Mouse (Mus musculus): ENCODE data around the gene Lmo3. TPM values are rescaled to one million over a fixed set of nuclear protein-coding genes. Genes with fewer than 3 reads are reported as not detected.

Lmo3 gene
- total RNA-seq, 1 experiment: not detected

DNA sequence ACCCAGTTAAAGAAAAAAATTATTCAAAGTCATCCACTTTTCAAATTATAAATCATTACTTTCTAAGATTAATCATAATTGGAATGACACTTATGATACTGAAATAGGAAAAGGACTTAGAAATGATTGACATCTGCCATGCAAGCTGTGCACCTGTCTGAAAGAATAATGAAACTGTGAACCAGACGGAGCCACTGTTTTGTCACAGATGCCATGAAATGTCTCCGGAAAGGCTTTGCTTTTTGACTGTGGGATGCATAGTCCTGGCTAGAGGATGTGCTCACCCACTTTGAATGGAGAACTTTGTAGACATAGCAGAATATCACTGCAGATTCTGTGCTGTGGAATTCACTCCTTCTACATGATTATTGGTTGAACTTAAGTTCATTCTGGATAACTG is 18.4 kb downstream of the Lmo3 start:
- TF ChIP-seq MAFK (IDR thresholded peaks at IDR 0.05; ENCODE audit: insufficient read depth, low read depth, low read length) (no peak), ZC3H11A (IDR thresholded peaks at IDR 0.05; ENCODE audit: borderline replicate concordance, low read depth, low read length) (no peak), ZNF384 (IDR thresholded peaks at IDR 0.05; ENCODE audit: low read depth, low read length) (no peak), CHD2 (IDR thresholded peaks at IDR 0.05; ENCODE audit: low read depth, low read length) (no peak), HCFC1 (IDR thresholded peaks at IDR 0.05; ENCODE audit: borderline replicate concordance, insufficient read depth, low read length) (no peak)
- DNase-seq (ENCODE audit: low read depth, low spot score): no peak
- H3K9ac ChIP-seq (ENCODE audit: insufficient read depth, low read depth, low read length, poor library complexity, severe bottlenecking): no peak overlapping the region
- in situ Hi-C loops (cut with MboI; ENCODE audit: low sequenced_read_pairs in 2 of 2, unreplicated experiment in 2 of 2): no loop called here
- no peaks in the 10 kb centered on the region for H3K9me3 ChIP-seq (ENCODE audit: control insufficient read depth, insufficient read depth, low read depth, low read length)
- H3K4me3 ChIP-seq (ENCODE audit: insufficient read depth in 1 of 2, low read depth in 1 of 2, low read length in 2 of 2, poor library complexity in 1 of 2, severe bottlenecking in 1 of 2): no peak overlapping the region
- no peaks in the 10 kb centered on the region for H3K4me1 ChIP-seq (ENCODE audit: control insufficient read depth in 2 of 2, insufficient read depth in 2 of 2, low read length in 2 of 2, poor library complexity in 1 of 2)
- H3K36me3 ChIP-seq (ENCODE audit: control insufficient read depth, insufficient read depth, low read length, poor library complexity, severe bottlenecking): no peaks in the 10 kb centered on the region
- no peak overlapping the region for H3K27ac ChIP-seq (ENCODE audit: insufficient read depth, low read depth, low read length, poor library complexity, severe bottlenecking)

GRCm38 (mm10) chr6:138552144-138552543 is 29.6 kb downstream of the Lmo3 start:
- Histone ChIP-seq H3K9me3 (ENCODE audit: control insufficient read depth, insufficient read depth, low read depth, low read length) (no peaks in the 10 kb centered on the region), H3K27ac (ENCODE audit: insufficient read depth, low read depth, low read length, poor library complexity, severe bottlenecking) (no peak overlapping the region), H3K4me3 (ENCODE audit: insufficient read depth in 1 of 2, low read depth in 1 of 2, low read length in 2 of 2, poor library complexity in 1 of 2, severe bottlenecking in 1 of 2) (no peak overlapping the region), H3K9ac (ENCODE audit: insufficient read depth, low read depth, low read length, poor library complexity, severe bottlenecking) (no peak overlapping the region), H3K36me3 (ENCODE audit: control insufficient read depth, insufficient read depth, low read length, poor library complexity, severe bottlenecking) (no peaks in the 10 kb centered on the region), H3K4me1 (ENCODE audit: control insufficient read depth in 2 of 2, insufficient read depth in 2 of 2, low read length in 2 of 2, poor library complexity in 1 of 2) (no peaks in the 10 kb centered on the region)
- no peak for DNase-seq (ENCODE audit: low read depth, low spot score)
- in situ Hi-C loops (cut with MboI; ENCODE audit: low sequenced_read_pairs in 2 of 2, unreplicated experiment in 2 of 2): no loop called here
- TF ChIP-seq CHD2 (IDR thresholded peaks at IDR 0.05; ENCODE audit: low read depth, low read length): no peak
- no peak for TF ChIP-seq ZC3H11A (IDR thresholded peaks at IDR 0.05; ENCODE audit: borderline replicate concordance, low read depth, low read length)
- no peak for TF ChIP-seq ZNF384 (IDR thresholded peaks at IDR 0.05; ENCODE audit: low read depth, low read length)
- no peak for TF ChIP-seq HCFC1 (IDR thresholded peaks at IDR 0.05; ENCODE audit: borderline replicate concordance, insufficient read depth, low read length)
- no peak for TF ChIP-seq MAFK (IDR thresholded peaks at IDR 0.05; ENCODE audit: insufficient read depth, low read depth, low read length)

GRCm38 (mm10) chr6:138534879-138535278 is 46.9 kb downstream of the Lmo3 start:
- H3K9me3 ChIP-seq (ENCODE audit: control insufficient read depth, insufficient read depth, low read depth, low read length): no peaks in the 10 kb centered on the region
- TF ChIP-seq ZC3H11A (IDR thresholded peaks at IDR 0.05; ENCODE audit: borderline replicate concordance, low read depth, low read length) (no peak), MAFK (IDR thresholded peaks at IDR 0.05; ENCODE audit: insufficient read depth, low read depth, low read length) (no peak), CHD2 (IDR thresholded peaks at IDR 0.05; ENCODE audit: low read depth, low read length) (no peak), HCFC1 (IDR thresholded peaks at IDR 0.05; ENCODE audit: borderline replicate concordance, insufficient read depth, low read length) (no peak), ZNF384 (IDR thresholded peaks at IDR 0.05; ENCODE audit: low read depth, low read length) (no peak)
- H3K4me1 ChIP-seq (ENCODE audit: control insufficient read depth in 2 of 2, insufficient read depth in 2 of 2, low read length in 2 of 2, poor library complexity in 1 of 2): no peaks in the 10 kb centered on the region
- H3K27ac ChIP-seq (ENCODE audit: insufficient read depth, low read depth, low read length, poor library complexity, severe bottlenecking): no peak overlapping the region
- in situ Hi-C loops (cut with MboI; ENCODE audit: low sequenced_read_pairs in 2 of 2, unreplicated experiment in 2 of 2): no loop called here
- no peaks in the 10 kb centered on the region for H3K36me3 ChIP-seq (ENCODE audit: control insufficient read depth, insufficient read depth, low read length, poor library complexity, severe bottlenecking)
- no peak overlapping the region for H3K4me3 ChIP-seq (ENCODE audit: insufficient read depth in 1 of 2, low read depth in 1 of 2, low read length in 2 of 2, poor library complexity in 1 of 2, severe bottlenecking in 1 of 2)
- no peak for DNase-seq (ENCODE audit: low read depth, low spot score)
- no peak overlapping the region for H3K9ac ChIP-seq (ENCODE audit: insufficient read depth, low read depth, low read length, poor library complexity, severe bottlenecking)

- in situ Hi-C loops (cut with MboI; ENCODE audit: low sequenced_read_pairs in 2 of 2, unreplicated experiment in 2 of 2): no loop called here
These were observed 75.1 kb downstream of the Lmo3 start for GRCm38 (mm10) chr6:138506642-138507041.

DNA sequence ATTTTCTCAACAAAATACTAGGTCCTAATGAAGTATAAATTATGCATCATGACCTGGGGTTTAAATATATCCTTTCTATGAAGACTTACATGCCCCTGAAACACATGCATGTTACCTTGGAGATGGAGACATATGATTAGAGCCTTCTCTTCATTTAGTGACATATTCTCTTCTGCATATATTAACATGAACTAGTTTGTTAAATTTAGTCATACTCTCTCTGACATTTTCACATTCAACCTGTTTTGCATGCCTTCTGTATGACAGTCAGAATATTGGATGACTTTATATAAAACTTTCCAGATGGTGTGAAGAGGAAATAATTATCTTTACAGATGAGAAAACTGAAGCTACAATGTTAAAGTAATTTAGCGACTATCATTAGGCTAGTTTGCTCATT is 77.8 kb downstream of the Lmo3 start:
- in situ Hi-C loops (cut with MboI; ENCODE audit: low sequenced_read_pairs in 2 of 2, unreplicated experiment in 2 of 2): no loop called here
- TF ChIP-seq CHD2 (IDR thresholded peaks at IDR 0.05; ENCODE audit: low read depth, low read length): no peak
- H3K9ac ChIP-seq (ENCODE audit: insufficient read depth, low read depth, low read length, poor library complexity, severe bottlenecking): no peak overlapping the region
- no peaks in the 10 kb centered on the region for H3K4me1 ChIP-seq (ENCODE audit: control insufficient read depth in 2 of 2, insufficient read depth in 2 of 2, low read length in 2 of 2, poor library complexity in 1 of 2)
- H3K4me3 ChIP-seq (ENCODE audit: insufficient read depth in 1 of 2, low read depth in 1 of 2, low read length in 2 of 2, poor library complexity in 1 of 2, severe bottlenecking in 1 of 2): no peak overlapping the region
- DNase-seq (ENCODE audit: low read depth, low spot score): no peak
- no peaks in the 10 kb centered on the region for H3K36me3 ChIP-seq (ENCODE audit: control insufficient read depth, insufficient read depth, low read length, poor library complexity, severe bottlenecking)
- no peaks in the 10 kb centered on the region for H3K9me3 ChIP-seq (ENCODE audit: control insufficient read depth, insufficient read depth, low read depth, low read length)
- H3K27ac ChIP-seq (ENCODE audit: insufficient read depth, low read depth, low read length, poor library complexity, severe bottlenecking): no peak overlapping the region

More at GRCm38 (mm10) chr6:138506642-138507041, 75.1 kb downstream of the Lmo3 start:
- TF ChIP-seq ZC3H11A (IDR thresholded peaks at IDR 0.05; ENCODE audit: borderline replicate concordance, low read depth, low read length): no peak
- TF ChIP-seq HCFC1 (IDR thresholded peaks at IDR 0.05; ENCODE audit: borderline replicate concordance, insufficient read depth, low read length): no peak
- no peak for TF ChIP-seq CHD2 (IDR thresholded peaks at IDR 0.05; ENCODE audit: low read depth, low read length)
- TF ChIP-seq ZNF384 (IDR thresholded peaks at IDR 0.05; ENCODE audit: low read depth, low read length): no peak
- H3K9me3 ChIP-seq (ENCODE audit: control insufficient read depth, insufficient read depth, low read depth, low read length): no peaks in the 10 kb centered on the region
- H3K27ac ChIP-seq (ENCODE audit: insufficient read depth, low read depth, low read length, poor library complexity, severe bottlenecking): no peak overlapping the region
- H3K4me3 ChIP-seq (ENCODE audit: insufficient read depth in 1 of 2, low read depth in 1 of 2, low read length in 2 of 2, poor library complexity in 1 of 2, severe bottlenecking in 1 of 2): no peak overlapping the region
- no peaks in the 10 kb centered on the region for H3K36me3 ChIP-seq (ENCODE audit: control insufficient read depth, insufficient read depth, low read length, poor library complexity, severe bottlenecking)
- H3K9ac ChIP-seq (ENCODE audit: insufficient read depth, low read depth, low read length, poor library complexity, severe bottlenecking): no peak overlapping the region
- no peaks in the 10 kb centered on the region for H3K4me1 ChIP-seq (ENCODE audit: control insufficient read depth in 2 of 2, insufficient read depth in 2 of 2, low read length in 2 of 2, poor library complexity in 1 of 2)
- no peak for DNase-seq (ENCODE audit: low read depth, low spot score)

All from ES-E14 (cell line).